Mouse (Mus musculus) hindbrain, postnatal 0 days (tissue): ENCODE results near the gene Sh3pxd2a. TPM values are rescaled to one million over a fixed set of nuclear protein-coding genes. Genes with fewer than 3 reads are reported as not detected.

Source experiments
- ATAC-seq: fragments of 200-750 bp; cut with Nextera tagmentation; 2 replicates; pipeline ENCODE4 v1.8.0; 2017; ENCODE audit warnings: mild to moderate bottlenecking, moderate TSS enrichment, moderate library complexity
- DNase-seq: peaks from one replicate; pipeline ENCODE4 v3.0.0-alpha.2; 2015; ENCODE audit warnings: low spot score
- H3K27ac ChIP-seq: fragments of 300-500 bp; sonication (generic); 2 replicates; pipeline ENCODE4 v1.5.1; 2014; ENCODE audit warnings: mild to moderate bottlenecking
- H3K27me3 ChIP-seq: fragments of 300-500 bp; sonication (generic); 2 replicates; pipeline ENCODE4 v1.6.1; 2014; ENCODE audit warnings: low read length, mixed read lengths; ENCODE audit not compliant: insufficient read depth
- H3K36me3 ChIP-seq: fragments of 300-500 bp; sonication (generic); 2 replicates; pipeline ENCODE4 v1.6.1; 2014; ENCODE audit warnings: low read length, mixed read lengths; ENCODE audit not compliant: insufficient read depth
- H3K4me1 ChIP-seq: fragments of 300-500 bp; sonication (generic); 2 replicates; pipeline ENCODE4 v1.6.1; 2014; ENCODE audit warnings: antibody characterized with exemption, low read length, mixed read lengths; ENCODE audit not compliant: insufficient read depth
- H3K4me2 ChIP-seq: fragments of 300-500 bp; sonication (generic); 2 replicates; pipeline ENCODE4 v1.6.1; 2014; ENCODE audit warnings: low read depth, mild to moderate bottlenecking, low read length, moderate library complexity, mixed read lengths
- H3K4me3 ChIP-seq: fragments of 300-500 bp; sonication (generic); 2 replicates; pipeline ENCODE4 v1.5.1; 2014; ENCODE audit warnings: low read length
- H3K9ac ChIP-seq: fragments of 300-500 bp; sonication (generic); replicated peaks from 2 replicates; pipeline ENCODE4 v1.6.1; 2014; ENCODE audit warnings: mild to moderate bottlenecking, low read length, moderate library complexity, mixed read lengths
- H3K9me3 ChIP-seq: fragments of 300-500 bp; sonication (generic); 2 replicates; pipeline ENCODE4 v1.6.1; 2016; ENCODE audit warnings: low read length, mixed read lengths
- CTCF ChIP-seq: IDR thresholded peaks from 2 replicates; pipeline ENCODE4 v1.5.1; 2016; ENCODE audit warnings: antibody characterized with exemption, control low read depth, low read depth
- WGBS: fragments of 180-500 bp; shearing (Covaris S2); extraction: QIAGEN DNeasy Blood & Tissue Kit; methylation state at CpG from one replicate; pipeline ENCODE4 v1.1.7; 2014; 5-methylcytosine and 5-hydroxymethylcytosine counted together
- polyA plus RNA-seq: library from polyadenylated mRNA; unstranded; fragments of >200 nt; fragmentation: Nextera tagmentation; extraction: Ambion mirVana; gene quantifications from 2 replicates; pipeline ENCODE4 v1.2.1, GENCODE M21; 2015
- total RNA-seq: library from RNA; depleted of rRNA; stranded (reverse); fragments of >200 nt; gene quantifications from 2 replicates; pipeline ENCODE4 v1.2.3, GENCODE M21; 2014

Sh3pxd2a gene
- total and polyA plus RNA-seq, 2 experiments from 2014 or later, result 1.8 to 25.5 TPM

DNA sequence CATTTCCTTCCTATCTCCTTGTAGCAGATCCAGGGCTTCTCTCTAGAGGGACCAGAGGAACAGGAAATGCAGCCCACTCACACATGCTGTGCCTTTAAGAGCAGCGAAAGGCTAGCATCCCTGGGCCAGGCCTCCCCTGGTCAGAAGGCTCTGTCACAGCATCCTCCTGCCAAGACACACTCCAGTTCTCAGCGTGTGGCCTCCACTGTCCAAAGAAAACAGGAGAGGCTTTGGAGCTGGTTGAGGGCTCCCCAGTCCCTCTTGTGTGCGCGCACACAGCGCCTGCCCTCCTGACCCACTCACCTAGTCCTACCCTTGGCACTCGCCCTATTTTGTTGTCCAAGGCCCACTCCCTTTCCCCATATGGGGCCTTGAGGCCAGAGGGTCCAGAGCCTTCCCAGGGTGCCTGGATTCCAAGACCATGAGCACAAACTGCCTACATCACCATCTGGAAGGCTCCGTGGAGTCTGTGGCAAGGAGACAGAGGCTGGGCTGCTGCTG, 171.7 kb downstream of the Sh3pxd2a start:
- H3K4me2 ChIP-seq, result no peak overlapping the region
- H3K4me1 ChIP-seq, result 0 out of 2 replicates have a peak, but pooled peaks cover 19% of the 10 kb centered on the region
- TF ChIP-seq CTCF, result no peak
- no peak overlapping the region for H3K4me3 ChIP-seq
- peak; percentile 31; the same call in 1 of the 2 replicates for ATAC-seq
- WGBS, result 36% methylated on average over 7 of the region's 7 CpGs
- no peak overlapping the region for H3K27ac ChIP-seq
- peak; percentile 49 for DNase-seq
- H3K9ac ChIP-seq, result no peak overlapping the region
- H3K36me3 ChIP-seq, result no peaks in the 10 kb centered on the region
- no peaks in the 10 kb centered on the region for H3K27me3 ChIP-seq
- no peaks in the 10 kb centered on the region for H3K9me3 ChIP-seq

DNA sequence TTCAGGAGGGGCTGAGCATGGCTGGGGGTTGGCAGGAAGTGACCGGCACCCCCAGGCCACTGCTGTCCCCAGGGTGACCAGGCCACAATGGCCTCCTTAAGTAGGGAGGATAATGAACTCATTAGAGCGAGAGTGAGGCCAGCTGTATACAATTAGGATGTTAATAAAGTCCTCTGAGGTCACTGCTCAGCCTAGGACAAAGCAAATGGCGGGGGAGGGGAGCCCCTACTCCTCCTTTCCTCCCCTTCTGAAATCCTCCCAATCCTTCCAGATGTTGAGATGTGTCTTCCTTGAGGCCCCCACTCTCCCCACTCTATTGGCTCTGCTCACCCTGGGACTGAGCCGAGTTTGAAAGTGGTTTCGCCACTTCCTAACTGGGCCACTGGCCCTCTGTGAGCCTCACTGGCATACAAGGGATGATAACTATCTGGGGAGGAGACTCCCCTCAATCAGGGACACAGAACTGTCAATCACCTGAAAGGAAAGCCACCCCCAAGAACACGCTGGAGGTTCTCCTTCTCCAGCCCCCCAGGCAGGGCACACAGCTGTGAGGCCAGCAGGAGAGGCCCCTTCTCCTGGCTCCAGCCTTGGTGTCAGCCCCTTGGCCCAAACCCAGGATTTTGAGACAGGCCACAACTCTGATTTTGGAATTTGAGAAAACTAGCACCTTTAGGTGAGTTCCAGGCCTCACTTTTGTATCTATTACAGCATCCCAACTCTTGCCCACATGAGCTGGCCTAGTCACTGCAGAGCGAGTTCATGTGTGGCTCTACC, 172.7 kb downstream of the Sh3pxd2a start:
- H3K9me3 ChIP-seq, result no peaks in the 10 kb centered on the region
- no peak overlapping the region for H3K9ac ChIP-seq
- no peak overlapping the region for H3K27ac ChIP-seq
- H3K4me2 ChIP-seq, result no peak overlapping the region
- no peaks in the 10 kb centered on the region for H3K27me3 ChIP-seq
- no peaks in the 10 kb centered on the region for H3K36me3 ChIP-seq
- 46% methylated on average over 7 of the region's 7 CpGs for WGBS
- no peak for DNase-seq
- no peak for TF ChIP-seq CTCF
- H3K4me3 ChIP-seq, result no peak overlapping the region
- peak; percentile 49; the same call in 1 of the 2 replicates for ATAC-seq
- H3K4me1 ChIP-seq, result 0 out of 2 replicates have a peak, but pooled peaks cover 22% of the 10 kb centered on the region

DNA sequence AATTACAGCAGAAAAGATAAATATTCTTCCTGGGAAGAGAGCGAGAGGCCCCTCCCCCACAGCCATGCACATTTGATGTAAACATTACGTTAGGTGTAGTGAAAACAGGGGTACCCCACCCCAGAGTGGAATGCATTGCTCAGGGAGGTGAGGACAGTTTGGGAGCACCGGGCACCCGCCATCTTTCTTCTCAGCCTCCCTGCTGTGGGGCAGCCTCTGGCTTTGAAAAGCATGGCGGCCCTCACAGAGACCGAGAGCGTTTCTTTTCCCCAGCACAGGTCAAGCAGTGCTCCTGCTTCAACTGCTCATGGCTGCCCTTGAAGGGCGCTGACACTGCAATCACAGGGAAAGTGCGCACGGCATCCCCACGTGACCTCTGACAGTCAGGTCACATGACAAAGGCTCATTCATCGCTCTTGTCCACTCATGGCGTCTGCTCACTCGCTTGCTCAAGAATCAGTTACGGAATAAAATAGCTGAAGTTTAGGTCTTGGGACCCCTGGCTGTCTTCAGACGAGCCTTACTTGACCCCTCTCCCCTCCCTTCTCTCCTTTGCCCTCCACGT, 177.2 kb downstream of the Sh3pxd2a start:
- Histone ChIP-seq H3K9me3 (no peaks in the 10 kb centered on the region), H3K9ac (no peak overlapping the region), H3K27ac (no peak overlapping the region), H3K36me3 (no peaks in the 10 kb centered on the region), H3K4me2 (no peak overlapping the region), H3K27me3 (no peaks in the 10 kb centered on the region), H3K4me1 (0 out of 2 replicates have a peak, but pooled peaks cover 11% of the 10 kb centered on the region), H3K4me3 (no peak overlapping the region)
- ATAC-seq (no peak), DNase-seq (no peak)
- WGBS, result 59% methylated on average over 17 of the region's 17 CpGs
- no peak for TF ChIP-seq CTCF

DNA sequence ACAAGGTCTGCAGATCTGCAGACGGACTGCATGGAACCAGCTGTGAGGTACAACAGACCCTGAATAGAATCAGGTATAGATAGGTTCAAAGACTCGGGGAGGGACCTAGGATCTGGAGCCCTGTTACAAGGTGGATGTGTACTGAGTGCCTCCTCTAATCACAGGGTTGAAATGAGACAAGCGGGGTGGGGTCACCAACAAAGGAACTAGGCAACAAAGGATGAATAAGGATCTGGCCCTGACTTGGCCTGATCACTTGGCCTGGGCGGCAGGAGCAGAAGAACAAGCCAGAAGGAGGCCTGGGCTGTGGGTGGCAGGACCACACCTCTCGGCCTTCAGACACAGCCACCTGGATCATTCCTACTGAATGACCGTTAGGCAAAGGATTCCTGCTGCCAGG, 178.6 kb downstream of the Sh3pxd2a start:
- H3K36me3 ChIP-seq, result no peaks in the 10 kb centered on the region
- DNase-seq, result no peak
- H3K27ac ChIP-seq, result no peak overlapping the region
- 0 out of 2 replicates have a peak, but pooled peaks cover 4% of the 10 kb centered on the region for H3K4me1 ChIP-seq
- ATAC-seq, result no peak
- WGBS, result 79% methylated on average over 6 of the region's 6 CpGs
- H3K4me2 ChIP-seq, result no peak overlapping the region
- TF ChIP-seq CTCF, result no peak
- no peaks in the 10 kb centered on the region for H3K9me3 ChIP-seq
- no peak overlapping the region for H3K9ac ChIP-seq
- no peak overlapping the region for H3K4me3 ChIP-seq
- H3K27me3 ChIP-seq, result no peaks in the 10 kb centered on the region

DNA sequence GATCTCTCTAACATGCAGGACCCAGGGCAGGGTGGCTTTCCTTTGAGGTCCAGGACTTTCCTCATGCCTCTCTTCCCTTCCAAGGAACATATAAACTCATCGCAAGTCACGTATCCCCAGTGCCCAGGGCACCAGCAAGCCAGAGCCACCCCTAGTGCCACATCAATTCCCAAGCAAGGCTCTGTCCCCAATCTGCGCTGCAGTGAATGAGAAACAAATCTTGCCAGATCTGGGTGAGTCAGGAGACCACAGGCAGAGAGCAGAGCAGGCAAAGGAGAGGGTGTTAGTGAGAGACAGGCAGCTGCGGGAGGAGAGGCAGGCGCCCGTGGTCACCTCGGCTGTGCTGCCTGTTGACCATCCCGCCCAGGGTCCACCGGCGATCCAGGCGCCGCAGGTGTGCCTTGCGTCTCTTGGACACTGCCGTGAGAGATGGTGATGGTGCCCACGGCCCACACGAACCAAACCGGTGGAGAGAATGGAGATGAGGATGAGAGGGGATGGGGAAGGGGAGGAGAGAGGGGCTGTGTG, 181.4 kb downstream of the Sh3pxd2a start:
- peaks cover 14% of the 10 kb centered on the region; the same call in 1 of the 2 replicates for H3K4me1 ChIP-seq
- WGBS, result 95% methylated on average over 17 of the region's 17 CpGs
- no peaks in the 10 kb centered on the region for H3K36me3 ChIP-seq
- no peaks in the 10 kb centered on the region for H3K9me3 ChIP-seq
- no peaks in the 10 kb centered on the region for H3K27me3 ChIP-seq
- no peak for TF ChIP-seq CTCF
- H3K4me3 ChIP-seq, result no peak overlapping the region
- no peak for ATAC-seq
- no peak for DNase-seq
- H3K9ac ChIP-seq, result no peak overlapping the region
- H3K27ac ChIP-seq, result no peak overlapping the region
- no peak overlapping the region for H3K4me2 ChIP-seq

DNA sequence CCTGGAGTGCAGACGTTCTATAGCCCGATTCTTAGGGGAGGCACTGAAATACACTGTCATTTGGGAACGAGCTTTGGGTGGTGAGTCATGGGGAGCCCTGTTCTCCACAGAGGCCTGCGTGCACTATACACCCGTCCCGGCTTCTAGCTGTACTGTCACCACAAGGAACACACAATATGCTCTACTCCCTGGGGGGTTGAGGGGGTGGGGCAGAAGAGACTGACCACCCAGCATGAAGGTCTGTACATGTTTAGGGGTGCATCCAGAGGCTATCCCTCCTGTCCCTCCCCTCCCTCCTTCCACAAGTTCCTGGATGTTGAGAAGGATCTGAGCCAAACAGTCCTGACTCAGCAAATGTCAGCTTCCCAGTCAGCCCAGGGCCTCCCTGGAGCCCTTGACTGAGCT, 182.1 kb downstream of the Sh3pxd2a start:
- TF ChIP-seq CTCF, result no peak
- no peak overlapping the region for H3K9ac ChIP-seq
- H3K9me3 ChIP-seq, result no peaks in the 10 kb centered on the region
- peaks cover 11% of the 10 kb centered on the region; the same call in 1 of the 2 replicates for H3K4me1 ChIP-seq
- no peak for DNase-seq
- no peak overlapping the region for H3K4me2 ChIP-seq
- 0 out of 2 replicates have a peak, but pooled peaks have one; percentile 4 for ATAC-seq
- H3K27me3 ChIP-seq, result no peaks in the 10 kb centered on the region
- no peak overlapping the region for H3K4me3 ChIP-seq
- WGBS, result 67% methylated on average over 6 of the region's 6 CpGs
- H3K27ac ChIP-seq, result no peak overlapping the region
- no peaks in the 10 kb centered on the region for H3K36me3 ChIP-seq

DNA sequence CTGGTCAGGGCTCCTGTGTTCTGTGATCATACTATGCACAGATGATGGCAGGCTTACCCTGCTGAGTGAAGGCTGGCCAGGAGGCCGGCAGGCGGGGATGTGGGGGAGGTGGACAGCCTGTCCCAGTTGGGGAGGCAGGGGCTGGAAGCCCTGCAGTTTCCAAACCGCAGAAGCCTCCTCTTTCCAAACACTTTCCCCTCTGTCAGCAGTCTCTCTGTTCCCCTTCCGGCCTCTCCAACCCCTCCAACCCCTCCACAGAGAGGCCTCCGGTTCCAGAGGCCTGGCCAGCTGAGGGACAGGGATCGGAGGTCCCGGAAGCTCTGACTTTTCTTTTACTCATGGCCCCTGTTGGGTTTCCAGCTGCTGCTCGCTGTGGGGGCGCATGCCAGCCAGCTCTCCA, 183.3 kb downstream of the Sh3pxd2a start:
- ATAC-seq, result no peak
- no peak overlapping the region for H3K4me3 ChIP-seq
- no peak for TF ChIP-seq CTCF
- H3K36me3 ChIP-seq, result no peaks in the 10 kb centered on the region
- no peak for DNase-seq
- WGBS, result 71% methylated on average over 9 of the region's 9 CpGs
- H3K9ac ChIP-seq, result no peak overlapping the region
- H3K9me3 ChIP-seq, result no peaks in the 10 kb centered on the region
- no peak overlapping the region for H3K27ac ChIP-seq
- no peaks in the 10 kb centered on the region for H3K27me3 ChIP-seq
- H3K4me2 ChIP-seq, result no peak overlapping the region
- H3K4me1 ChIP-seq, result peaks cover 10% of the 10 kb centered on the region; the same call in 1 of the 2 replicates
